Mouse (Mus musculus) T-cell, adult 2 months (primary cell): Measurements from ENCODE around the gene Ccnk.

ENCODE experiments used
- DNase-seq: peaks from one replicate; pipeline ENCODE4 v3.0.0; 2022; ENCODE audit warnings: low spot score

The Ccnk gene

GRCm38 (mm10) chr12:108221712-108222111 lies 42.3 kb downstream of the Ccnk start:
- no peak for DNase-seq

- DNase-seq = no peak
Measured at GRCm38 (mm10) chr12:108223357-108223756, 44.0 kb downstream of the Ccnk start.

GRCm38 (mm10) chr12:108225781-108226180 lies 46.4 kb downstream of the Ccnk start:
- no peak for DNase-seq

DNA sequence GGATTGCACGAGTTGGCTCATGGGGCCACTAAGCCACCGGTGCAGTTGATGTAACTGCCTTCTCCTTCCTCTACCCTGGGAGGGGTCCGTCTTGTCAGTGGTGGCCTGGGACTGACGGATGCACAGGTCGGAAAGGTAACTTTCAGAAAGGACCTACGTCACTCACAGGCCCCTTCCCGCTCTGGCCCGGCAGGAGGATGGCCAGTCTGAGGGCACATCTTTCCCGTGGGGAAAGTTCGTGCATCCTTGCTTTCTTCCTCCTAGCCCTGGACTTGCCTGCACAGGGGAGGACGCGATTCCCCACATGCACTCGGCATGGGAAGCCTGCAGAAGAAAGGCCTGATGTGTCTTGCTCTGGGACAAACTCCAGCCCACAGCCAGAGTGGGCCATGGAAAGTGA lies 46.8 kb downstream of the Ccnk start:
- DNase-seq = no peak

DNA sequence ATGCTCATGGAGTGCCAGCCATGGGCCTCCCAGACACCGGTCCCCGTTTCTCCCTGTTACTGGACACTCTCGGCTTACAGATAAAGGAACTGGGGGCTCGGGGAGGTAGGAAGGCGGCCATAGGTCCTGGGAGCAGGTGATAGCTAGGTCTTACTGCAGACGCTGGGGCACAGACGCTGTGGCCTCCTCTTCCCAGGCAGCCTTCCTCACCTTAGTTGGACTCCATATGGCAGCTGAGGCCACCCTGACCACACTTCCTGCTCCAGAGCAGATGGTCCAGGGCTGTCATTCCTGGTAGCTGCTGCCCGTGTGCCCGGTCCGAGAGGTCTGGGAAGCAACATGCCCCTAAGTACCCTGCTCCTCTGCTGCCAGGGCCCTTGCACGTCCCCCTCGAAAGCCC lies 47.6 kb downstream of the Ccnk start:
- no peak for DNase-seq

- DNase-seq = no peak
Measured at GRCm38 (mm10) chr12:108227527-108227926, 48.1 kb downstream of the Ccnk start.

- no peak for DNase-seq
Measured at GRCm38 (mm10) chr12:108230077-108230476, 50.7 kb downstream of the Ccnk start.

GRCm38 (mm10) chr12:108230821-108231794 lies 51.7 kb downstream of the Ccnk start:
- DNase-seq = peak; percentile 10

- no peak for DNase-seq
Measured at GRCm38 (mm10) chr12:108231901-108232300, 52.5 kb downstream of the Ccnk start.

GRCm38 (mm10) chr12:108233736-108234135 lies 54.4 kb downstream of the Ccnk start:
- no peak for DNase-seq

GRCm38 (mm10) chr12:108234832-108235602 lies 55.6 kb downstream of the Ccnk start:
- DNase-seq = no peak

GRCm38 (mm10) chr12:108235976-108236555 lies 56.7 kb downstream of the Ccnk start:
- DNase-seq = no peak

DNA sequence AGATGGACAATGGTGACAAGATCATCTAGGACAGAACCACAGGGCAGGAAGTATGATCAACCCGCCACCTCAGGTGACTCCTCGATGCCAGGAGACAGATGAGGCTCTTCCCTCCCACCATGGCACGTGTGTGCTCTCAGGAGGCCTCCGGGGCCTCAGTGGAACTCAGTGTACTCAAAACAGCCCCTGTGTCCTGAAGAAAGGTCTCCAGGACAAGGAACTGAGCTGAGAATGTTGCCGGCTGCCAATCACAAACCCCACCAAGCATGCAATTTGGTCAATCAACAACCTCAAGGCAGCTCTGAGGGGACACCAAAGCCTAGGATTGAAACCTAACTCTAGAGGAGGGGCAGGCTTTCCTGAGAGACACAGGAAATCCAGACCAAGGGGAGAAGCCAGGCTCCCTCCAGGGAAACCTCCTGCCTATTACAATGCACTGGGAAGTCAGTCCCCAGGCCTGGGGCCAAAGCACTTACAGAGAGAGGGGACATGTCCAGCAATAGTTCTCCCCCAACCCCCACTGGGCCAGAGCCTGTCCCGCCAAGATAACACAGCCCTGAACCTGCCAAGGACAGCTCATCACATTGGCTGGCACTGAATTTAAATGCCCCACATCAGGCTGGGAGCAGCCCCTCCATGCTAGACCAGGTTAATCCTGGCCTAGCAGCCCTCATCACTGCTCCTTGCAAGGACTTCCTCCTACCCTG lies 58.1 kb downstream of the Ccnk start:
- no peak for DNase-seq

- DNase-seq = no peak
Measured at GRCm38 (mm10) chr12:108238395-108239035, 59.1 kb downstream of the Ccnk start.

DNA sequence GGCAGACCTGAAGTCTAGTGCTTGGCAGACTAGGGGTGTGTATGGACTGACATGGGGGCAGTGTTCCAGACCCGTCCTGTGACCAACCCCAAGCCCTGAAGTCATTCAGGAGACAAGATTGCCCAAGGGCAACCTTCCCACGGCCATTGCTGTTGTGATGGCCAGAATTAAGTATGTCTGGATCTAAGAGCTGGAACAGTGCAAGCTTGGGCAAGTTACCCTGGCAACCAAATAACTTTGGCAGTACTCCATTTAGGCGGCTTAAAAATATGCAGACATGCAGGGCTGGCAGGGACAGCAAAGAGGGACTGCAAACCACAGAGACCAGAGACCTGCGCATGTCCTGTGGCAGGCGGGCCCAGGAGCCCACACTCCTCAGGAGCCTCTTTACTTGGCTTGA lies 60.1 kb downstream of the Ccnk start:
- DNase-seq = no peak

- DNase-seq = no peak
Measured at GRCm38 (mm10) chr12:108240401-108240890, 61.1 kb downstream of the Ccnk start.

DNA sequence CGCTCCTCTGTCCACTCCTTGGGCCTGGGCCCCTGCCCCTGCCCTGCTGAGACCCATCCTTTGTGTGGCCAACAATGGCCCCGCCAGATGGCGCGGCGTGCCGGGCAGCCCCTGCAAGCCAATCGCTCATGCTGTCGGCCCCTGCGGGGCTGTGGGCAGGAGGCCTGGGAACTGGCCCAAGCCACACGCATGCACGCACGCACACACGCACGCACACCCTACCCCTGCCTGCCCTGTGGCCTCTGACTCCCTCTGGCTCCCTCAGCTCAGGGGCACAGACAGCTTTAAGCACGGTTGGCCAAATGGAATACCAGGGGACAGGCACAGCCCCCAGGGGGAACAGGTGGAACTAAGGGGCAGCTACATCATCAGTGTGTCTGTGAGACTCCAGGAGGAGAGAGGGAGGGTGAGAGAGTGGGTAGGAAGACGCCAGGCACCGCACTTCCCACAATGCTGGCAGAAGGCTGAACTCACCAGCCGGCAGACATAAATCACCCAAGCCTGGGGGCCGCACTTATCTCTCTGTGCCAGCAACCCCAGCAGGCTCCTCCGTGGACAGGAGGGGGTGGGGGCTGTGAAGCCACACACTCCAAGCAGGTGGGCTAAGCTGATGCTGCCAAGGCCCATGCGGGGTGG lies 61.7 kb downstream of the Ccnk start:
- DNase-seq = no peak

- no peak for DNase-seq
Measured at GRCm38 (mm10) chr12:108241626-108242025, 62.2 kb downstream of the Ccnk start.

DNA sequence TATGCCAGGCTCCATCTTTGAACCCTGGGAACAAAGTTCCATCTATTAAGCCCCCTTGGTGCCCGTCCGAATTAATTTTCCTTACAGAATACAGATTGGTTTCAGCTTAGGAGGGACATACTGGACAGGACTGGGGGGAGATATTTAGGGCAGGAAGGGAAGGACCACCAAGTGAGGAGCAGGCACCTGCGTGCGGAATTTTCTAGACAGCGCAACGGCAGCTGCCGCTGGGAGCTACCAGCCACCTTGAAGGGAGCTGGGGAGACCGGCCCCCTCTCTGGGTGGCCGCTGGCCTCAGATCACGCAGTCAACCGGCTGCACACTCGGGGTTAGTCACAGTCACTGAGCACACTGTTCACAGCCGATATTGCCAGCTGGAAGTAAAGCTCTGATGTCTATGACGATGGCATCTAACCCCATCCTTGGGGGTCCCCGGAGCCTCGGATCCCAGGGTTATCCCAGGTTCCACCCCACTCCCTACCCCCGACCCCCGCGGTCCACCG lies 62.9 kb downstream of the Ccnk start:
- no peak for DNase-seq

DNA sequence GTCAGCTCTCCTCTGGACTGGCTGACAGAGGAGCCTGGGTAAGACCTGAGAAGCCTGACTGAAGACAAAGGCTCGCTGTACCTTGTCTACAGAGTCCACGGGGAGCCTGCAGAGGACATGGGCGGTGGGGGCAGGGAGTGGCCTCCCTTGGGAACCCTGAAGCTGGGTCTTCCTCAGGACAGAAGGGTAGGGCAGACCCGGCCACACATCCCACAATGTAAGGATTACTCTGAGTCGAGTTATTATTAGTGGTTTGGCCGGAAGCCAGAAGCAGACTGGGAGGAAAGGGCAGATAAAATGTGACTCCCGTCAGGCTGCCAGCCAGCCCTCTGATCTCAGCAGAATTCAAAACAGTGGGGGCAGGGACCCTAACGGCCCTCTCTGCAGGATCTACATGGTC lies 65.4 kb downstream of the Ccnk start:
- DNase-seq = no peak

DNA sequence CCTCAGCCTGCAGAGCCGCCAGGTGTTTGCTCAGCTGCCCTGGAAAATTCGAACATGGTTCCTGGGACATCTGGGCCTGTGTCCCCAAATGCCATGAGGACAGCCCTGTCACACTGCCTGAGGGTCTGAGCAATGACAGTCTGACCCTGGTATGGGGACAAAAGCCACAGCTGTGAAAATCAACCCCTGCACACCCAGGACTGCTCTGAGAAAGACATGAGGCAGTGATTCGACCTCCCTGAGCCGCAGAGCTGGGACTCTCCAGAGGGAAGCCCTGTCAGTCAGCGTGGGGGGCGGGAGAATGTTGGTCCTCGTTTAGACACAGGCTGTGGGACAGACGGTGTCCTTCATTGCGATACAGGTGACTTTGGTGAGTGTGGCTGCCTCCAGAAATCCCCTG lies 66.2 kb downstream of the Ccnk start:
- DNase-seq = no peak
